Comparison of ENCODE assay signal across 8 mouse cellular contexts in genomic region chr13:64128858-64129615, GRCm38 (mm10). TPM values are rescaled to one million over a fixed set of nuclear protein-coding genes. Genes with fewer than 3 reads are reported as not detected.
A peak's percentile ranks its signal among the peaks of the same experiment; 100 is the strongest.
DNase-seq lines count a peak whose midpoint lies in the region; ATAC-seq and TF ChIP-seq lines count a peak whose summit lies in the region.

Gene Slc35d2 (minus strand): TSS chr13:64129368.

- H3K9ac ChIP-seq in intestine, embryonic 14.5 days (ENCODE audit: low read length), result peak within 1 kb of the TSS; percentile 66
- H3K9ac ChIP-seq in liver, embryonic 16.5 days (ENCODE audit: low read depth, low read length), result peak within 1 kb of the TSS; percentile 68

- peaks cover 5% of the 10 kb centered on the region for H3K36me3 ChIP-seq in intestine, embryonic 14.5 days (ENCODE audit: control insufficient read depth, insufficient read depth, low read length)
- H3K36me3 ChIP-seq in liver, embryonic 16.5 days (ENCODE audit: control insufficient read depth, insufficient read depth), result peaks cover 11% of the 10 kb centered on the region
- peaks cover 8% of the 10 kb centered on the region; the same call in 1 of the 2 replicates for H3K36me3 ChIP-seq in thymus, adult 2 months (ENCODE audit: control insufficient read depth, insufficient read depth, low read length)

- H3K9me3 ChIP-seq in intestine, embryonic 14.5 days (ENCODE audit: control insufficient read depth, low read length), result no peaks in the 10 kb centered on the region
- no peaks in the 10 kb centered on the region for H3K9me3 ChIP-seq in liver, embryonic 16.5 days (replicated peaks; ENCODE audit: control insufficient read depth, low read length)

- H3K27me3 ChIP-seq in intestine, embryonic 14.5 days (replicated peaks; ENCODE audit: control insufficient read depth, insufficient read depth, low read length), result no peaks in the 10 kb centered on the region
- H3K27me3 ChIP-seq in liver, embryonic 16.5 days (ENCODE audit: control insufficient read depth, insufficient read depth, low read depth, low read length), result no peaks in the 10 kb centered on the region
- no peaks in the 10 kb centered on the region for H3K27me3 ChIP-seq in thymus, adult 2 months (ENCODE audit: control insufficient read depth, insufficient read depth, low read length)

- no peak for TF ChIP-seq CTCF in layer of hippocampus, adult 2 months (conservative IDR thresholded peaks at IDR 0.05)
- TF ChIP-seq CTCF in thymus, adult 2 months (IDR thresholded peaks at IDR 0.05; ENCODE audit: borderline replicate concordance, control insufficient read depth, extremely low read depth, insufficient read depth, low read length, poor library complexity), result 0 out of 2 replicates have a peak, but pooled peaks have one; percentile 24

- H3K4me1 ChIP-seq in intestine, embryonic 14.5 days (replicated peaks; ENCODE audit: control insufficient read depth, insufficient read depth, low read length), result no peaks in the 10 kb centered on the region
- peaks cover 7% of the 10 kb centered on the region for H3K4me1 ChIP-seq in liver, embryonic 16.5 days (ENCODE audit: control insufficient read depth, low read depth, low read length)
- H3K4me1 ChIP-seq in thymus, adult 2 months (replicated peaks; ENCODE audit: control insufficient read depth, insufficient read depth, low read length), result no peaks in the 10 kb centered on the region

- DNase-seq in layer of hippocampus, adult 2 months (ENCODE audit: low spot score in 2 of 2), result no peak
- no peak for DNase-seq in layer of hippocampus, postnatal 14 days (ENCODE audit: low spot score in 2 of 2)
- DNase-seq in cerebellum, postnatal 36 days, result peak; percentile 13 to 23
- peak; percentile 50 to 67 for DNase-seq in gastrocnemius, postnatal 4 days (ENCODE audit: low spot score in 2 of 2)
- peak; percentile 70 for DNase-seq in intestine, embryonic 14.5 days (ENCODE audit: low spot score)
- peak; percentile 53 for DNase-seq in neural tube, embryonic 10.5 days (ENCODE audit: extremely low spot score, low spot score)
- DNase-seq in thymus, adult 2 months, result peak; percentile 67

- H3K4me2 ChIP-seq in intestine, embryonic 14.5 days (ENCODE audit: low read length), result peak within 1 kb of the TSS; percentile 82
- H3K4me2 ChIP-seq in liver, embryonic 16.5 days (ENCODE audit: low read depth, low read length), result peak within 1 kb of the TSS; percentile 67

- peak within 1 kb of the TSS; percentile 56 for H3K4me3 ChIP-seq in layer of hippocampus, adult 2 months
- H3K4me3 ChIP-seq in intestine, embryonic 14.5 days (ENCODE audit: low read depth, low read length), result peak within 1 kb of the TSS; percentile 59
- H3K4me3 ChIP-seq in liver, embryonic 16.5 days (ENCODE audit: low read depth, low read length), result peak within 1 kb of the TSS; percentile 66
- H3K4me3 ChIP-seq in thymus, adult 2 months (ENCODE audit: control insufficient read depth, insufficient read depth, low read length), result peak within 1 kb of the TSS; percentile 98

- TF ChIP-seq POLR2A in thymus, adult 2 months (IDR thresholded peaks at IDR 0.05; ENCODE audit: control insufficient read depth, extremely low read depth, insufficient read depth, low read length, poor library complexity), result 0 out of 2 replicates have a peak, but pooled peaks have one; percentile 38

- 8% methylated on average over 44 of the region's 44 CpGs for WGBS in intestine, embryonic 14.5 days
- WGBS in liver, embryonic 16.5 days (ENCODE audit: insufficient replicate concordance), result 7% methylated on average over 42 of the region's 44 CpGs
- WGBS in thymus, adult 2 months, result 5% methylated on average over 44 of the region's 44 CpGs

- peak within 1 kb of the TSS; percentile 64 for H3K27ac ChIP-seq in layer of hippocampus, adult 2 months
- no peak within 1 kb of the TSS; the same call in 1 of the 2 replicates for H3K27ac ChIP-seq in intestine, embryonic 14.5 days (ENCODE audit: low read depth)
- H3K27ac ChIP-seq in liver, embryonic 16.5 days (ENCODE audit: low read length), result peak within 1 kb of the TSS; percentile 46
- H3K27ac ChIP-seq in thymus, adult 2 months (ENCODE audit: control insufficient read depth, insufficient read depth, low read length), result peak within 1 kb of the TSS; percentile 53; the same call in 1 of the 2 replicates

- peak; percentile 85 for ATAC-seq in intestine, embryonic 14.5 days (replicated peaks; ENCODE audit: low FRiP score, low TSS enrichment, low read depth)
- peak; percentile 86 for ATAC-seq in liver, embryonic 16.5 days (ENCODE audit: low read depth)

RNA-seq across cellular contexts. Expression of gene Slc35d2, which starts in this region (rescaled TPM):
- 1 to 10 TPM in 1 of 2 experiments, under 1 TPM in 1; 0.69 to 1.1 TPM for total RNA-seq in layer of hippocampus, adult 2 months (2021)
- under 1 TPM; 0.74 to 0.85 TPM for total RNA-seq in layer of hippocampus, postnatal 14 days (2021)
- total RNA-seq in gastrocnemius, postnatal 4 days (2021), result 1 to 10 TPM; 3.1 to 3.3 TPM
- polyA plus RNA-seq in intestine, embryonic 14.5 days (2014; fragmentation: Nextera tagmentation; extraction: Ambion mirVana), result 3.3 and 4.8 TPM in 2 replicates
- 8.7 and 9.0 TPM in 2 replicates for polyA plus RNA-seq in liver, embryonic 16.5 days (2015; fragmentation: Nextera tagmentation; extraction: Ambion mirVana)
- 2.7 and 6.0 TPM in 2 replicates for polyA plus RNA-seq in thymus, adult 2 months (2012; rRNA removed)

Comparison
In these comparisons a context has a peak if more than half of its experiments do, and no peak if none do; other contexts are left out.
1. DNase-seq: peak in cerebellum, postnatal 36 days (2 of 2), gastrocnemius, postnatal 4 days (2 of 2), intestine, embryonic 14.5 days (single experiment), neural tube, embryonic 10.5 days (single experiment) and thymus, adult 2 months (single experiment); none in layer of hippocampus, adult 2 months (0 of 2) and layer of hippocampus, postnatal 14 days (0 of 2).
2. Peak in every context shown above with its lines, with median percentiles within 50 percentile points of each other: H3K4me3 ChIP-seq.